Mouse (Mus musculus) ES-Bruce4 (cell line): ENCODE data around the gene Ldlrad1. TPM values are rescaled to one million over a fixed set of nuclear protein-coding genes. Genes with fewer than 3 reads are reported as not detected.

Experiments
- H3K27ac ChIP-seq: 2 replicates; pipeline ENCODE4 v1.5.1; 2012; ENCODE audit warnings: low read length, inconsistent platforms; ENCODE audit not compliant: insufficient read depth
- H3K27me3 ChIP-seq: 2 replicates; pipeline ENCODE4 v1.6.1; 2012; ENCODE audit warnings: mild to moderate bottlenecking, low read length, inconsistent platforms; ENCODE audit not compliant: control insufficient read depth, poor library complexity, insufficient read depth, severe bottlenecking
- H3K36me3 ChIP-seq: 2 replicates; pipeline ENCODE4 v1.6.1; 2012; ENCODE audit warnings: inconsistent platforms, mild to moderate bottlenecking, low read length, moderate library complexity; ENCODE audit not compliant: control insufficient read depth, poor library complexity, insufficient read depth, severe bottlenecking
- H3K4me1 ChIP-seq: one replicate; pipeline ENCODE4 v1.8.1; 2011; ENCODE audit warnings: low read length; ENCODE audit not compliant: control insufficient read depth, insufficient read depth
- H3K4me3 ChIP-seq: 2 replicates; pipeline ENCODE4 v1.5.1; 2011; ENCODE audit warnings: low read depth, mild to moderate bottlenecking, low read length
- H3K9ac ChIP-seq: 2 replicates; pipeline ENCODE4 v1.6.1; 2012; ENCODE audit warnings: low read depth, mild to moderate bottlenecking, inconsistent platforms; ENCODE audit not compliant: poor library complexity, severe bottlenecking
- H3K9me3 ChIP-seq: replicated peaks from 2 replicates; pipeline ENCODE4 v1.6.1; 2012; ENCODE audit warnings: mild to moderate bottlenecking, low read length, inconsistent platforms; ENCODE audit not compliant: control insufficient read depth, poor library complexity, insufficient read depth, severe bottlenecking
- CTCF ChIP-seq: IDR thresholded peaks from one replicate; pipeline ENCODE4 v1.8.1; 2011; ENCODE audit warnings: low read depth, low read length
- EP300 ChIP-seq: IDR thresholded peaks from 2 replicates; pipeline ENCODE4 v1.6.1; 2011; ENCODE audit warnings: low read depth, low read length; ENCODE audit not compliant: insufficient read depth
- POLR2A ChIP-seq: IDR thresholded peaks from one replicate; pipeline ENCODE4 v1.8.1; 2011; ENCODE audit warnings: low read length; ENCODE audit not compliant: insufficient read depth
- polyA plus RNA-seq: library from polyadenylated mRNA; stranded (reverse); fragments of >200 nt; gene quantifications from 2 replicates; pipeline ENCODE4 v1.2.4, GENCODE M21; 2011; ENCODE audit warnings: low read depth; ENCODE audit not compliant: missing spikeins, insufficient read depth, insufficient read length

The Ldlrad1 gene
- polyA plus RNA-seq, 1 experiment: not detected

DNA sequence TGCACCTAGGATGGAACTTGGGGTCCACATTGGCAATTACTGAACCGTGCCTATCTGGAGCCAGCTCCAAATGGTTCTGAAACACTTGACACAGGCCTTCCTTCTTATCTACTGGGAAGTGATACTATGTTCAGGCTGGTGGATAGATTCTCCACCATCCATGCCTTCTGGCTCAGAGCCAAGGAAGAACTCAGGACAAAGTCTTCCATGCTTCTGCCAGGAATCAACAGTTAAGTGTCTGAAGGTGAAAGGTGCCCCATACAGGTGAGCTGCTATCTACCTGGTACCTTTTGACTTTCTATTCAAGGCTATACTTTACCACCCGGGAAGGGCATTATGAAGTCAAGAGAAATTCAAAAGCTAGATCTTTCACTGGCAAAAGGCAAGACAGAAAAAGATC, 29.3 kb downstream of the Ldlrad1 start:
- peaks cover 29% of the 10 kb centered on the region for H3K36me3 ChIP-seq

DNA sequence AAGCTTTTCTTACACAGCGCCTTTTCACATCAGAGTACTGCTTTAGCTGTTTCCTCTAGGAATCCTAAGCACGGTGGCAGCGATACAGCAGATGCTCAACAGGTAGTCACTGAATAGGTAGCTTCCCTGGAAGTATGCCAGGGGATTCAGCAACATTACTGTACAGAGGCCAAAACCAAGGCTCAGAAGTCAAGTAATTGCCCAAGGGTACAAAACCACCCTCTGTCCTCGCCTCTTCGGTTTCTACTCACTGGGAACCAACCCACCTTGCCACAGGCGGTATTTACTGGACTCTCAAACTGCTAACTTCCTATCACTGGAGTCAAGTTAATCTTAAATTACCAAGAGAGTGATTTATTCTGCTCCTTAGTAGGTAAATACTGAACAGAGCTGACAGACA, 31.2 kb downstream of the Ldlrad1 start:
- H3K4me1 ChIP-seq: no peaks in the 10 kb centered on the region
- H3K4me3 ChIP-seq: no peak overlapping the region
- no peak overlapping the region for H3K9ac ChIP-seq
- no peaks in the 10 kb centered on the region for H3K27me3 ChIP-seq
- H3K27ac ChIP-seq: no peak overlapping the region
- peaks cover 23% of the 10 kb centered on the region for H3K36me3 ChIP-seq
- TF ChIP-seq CTCF (no peak), EP300 (no peak), POLR2A (no peak)
- no peaks in the 10 kb centered on the region for H3K9me3 ChIP-seq

More for the DNA sequence above, 29.3 kb downstream of the Ldlrad1 start:
- Histone ChIP-seq H3K27me3 (no peaks in the 10 kb centered on the region), H3K4me1 (no peaks in the 10 kb centered on the region), H3K4me3 (no peak overlapping the region), H3K9ac (no peak overlapping the region), H3K9me3 (no peaks in the 10 kb centered on the region), H3K27ac (no peak overlapping the region)
- no peak for TF ChIP-seq CTCF
- TF ChIP-seq EP300: no peak
- no peak for TF ChIP-seq POLR2A

DNA sequence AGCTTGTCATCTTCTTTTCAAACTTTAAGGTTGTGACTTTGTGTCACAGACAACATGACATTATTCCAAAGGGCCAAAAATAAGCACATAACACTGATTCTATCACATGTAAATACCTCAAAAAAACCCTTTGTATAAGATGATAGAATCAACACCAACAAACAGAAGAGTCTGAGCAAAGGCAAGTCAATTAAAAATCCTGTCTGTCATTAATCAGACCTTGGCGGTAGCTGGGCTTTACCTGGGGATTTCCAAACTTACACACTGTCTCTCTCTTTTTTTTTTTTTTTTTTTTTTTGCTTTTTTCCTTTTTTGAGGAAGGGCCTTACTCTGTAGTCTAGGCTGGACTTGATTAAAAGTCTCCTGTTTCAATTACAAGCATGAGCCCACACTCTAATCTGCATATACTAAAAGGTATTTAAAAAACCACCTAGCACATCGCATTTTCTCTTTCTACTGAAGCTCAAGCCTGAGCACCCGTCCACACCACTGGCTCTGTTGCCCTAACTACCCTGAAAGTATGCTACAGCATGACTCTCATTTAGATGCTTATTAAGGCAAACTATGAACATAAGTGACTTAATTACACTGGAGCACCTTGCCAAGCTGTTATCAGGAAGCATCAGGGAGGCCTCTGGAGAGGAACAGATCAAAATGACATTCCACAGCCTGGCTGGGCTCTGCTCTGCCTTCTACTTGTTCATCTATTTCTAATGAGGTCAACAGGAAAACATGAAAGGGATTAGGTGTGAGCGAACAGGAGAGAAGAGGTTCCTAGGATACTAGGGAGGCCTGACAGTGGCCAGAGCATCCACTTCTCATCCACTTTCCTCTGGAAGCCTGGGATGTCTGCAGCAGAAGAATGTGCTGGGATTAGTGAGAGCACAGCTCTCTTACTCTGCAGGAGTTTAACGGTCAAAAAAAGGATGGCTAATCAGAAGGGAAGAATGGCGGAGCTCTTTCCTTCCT, 34.7 kb downstream of the Ldlrad1 start:
- no peak overlapping the region for H3K4me3 ChIP-seq
- no peak overlapping the region for H3K27ac ChIP-seq
- no peak overlapping the region for H3K9ac ChIP-seq
- H3K36me3 ChIP-seq: peaks cover 22% of the 10 kb centered on the region
- no peaks in the 10 kb centered on the region for H3K9me3 ChIP-seq
- H3K27me3 ChIP-seq: no peaks in the 10 kb centered on the region
- no peaks in the 10 kb centered on the region for H3K4me1 ChIP-seq
- TF ChIP-seq EP300 (no peak), CTCF (no peak), POLR2A (no peak)

DNA sequence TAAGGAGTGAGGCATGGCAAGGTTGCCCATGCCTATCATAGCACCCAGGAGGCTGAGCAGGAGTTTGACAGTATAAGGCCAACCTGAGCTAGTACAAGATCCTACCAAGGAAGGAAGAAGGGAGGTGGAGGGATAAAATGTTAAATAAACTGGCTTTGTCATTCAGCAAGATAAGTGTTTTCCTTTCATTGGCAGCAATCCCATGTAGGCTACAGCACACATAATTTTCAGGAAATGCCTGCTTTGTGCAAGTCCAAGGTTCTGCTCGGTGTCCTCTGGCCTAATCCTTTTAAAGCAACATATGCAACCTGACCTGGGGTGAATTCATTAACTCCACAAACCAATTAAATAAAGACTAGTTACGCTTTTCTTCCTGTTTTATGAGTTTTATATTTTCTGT, 36.4 kb downstream of the Ldlrad1 start:
- Histone ChIP-seq H3K9ac (no peak overlapping the region), H3K4me1 (no peaks in the 10 kb centered on the region), H3K9me3 (no peaks in the 10 kb centered on the region), H3K4me3 (no peak overlapping the region), H3K27ac (no peak overlapping the region), H3K27me3 (no peaks in the 10 kb centered on the region), H3K36me3 (peaks cover 13% of the 10 kb centered on the region)
- TF ChIP-seq CTCF (no peak), POLR2A (no peak), EP300 (no peak)

DNA sequence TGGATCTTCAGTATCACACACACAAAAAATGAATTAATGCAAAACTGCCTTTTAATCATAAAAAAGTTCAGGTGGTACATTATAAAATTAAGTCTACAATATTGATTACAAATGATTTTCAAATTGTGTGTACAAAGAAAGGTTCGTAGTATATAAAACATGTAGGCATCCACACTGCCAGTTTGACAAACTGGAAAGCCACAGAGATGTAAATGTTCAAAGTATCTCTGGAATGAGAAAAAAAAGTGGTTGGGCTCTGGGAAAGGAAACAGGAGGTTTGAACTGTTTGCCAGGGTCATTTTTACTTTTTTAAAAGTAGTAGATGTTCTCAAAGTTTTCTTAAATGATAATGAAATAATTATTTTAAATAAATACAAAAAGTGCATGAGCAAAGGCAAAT, 37.1 kb downstream of the Ldlrad1 start:
- no peaks in the 10 kb centered on the region for H3K27me3 ChIP-seq
- no peaks in the 10 kb centered on the region for H3K4me1 ChIP-seq
- no peak overlapping the region for H3K4me3 ChIP-seq
- no peak overlapping the region for H3K27ac ChIP-seq
- peaks cover 11% of the 10 kb centered on the region for H3K36me3 ChIP-seq
- H3K9ac ChIP-seq: no peak overlapping the region
- H3K9me3 ChIP-seq: no peaks in the 10 kb centered on the region
- TF ChIP-seq POLR2A: no peak
- TF ChIP-seq EP300: no peak
- TF ChIP-seq CTCF: no peak

DNA sequence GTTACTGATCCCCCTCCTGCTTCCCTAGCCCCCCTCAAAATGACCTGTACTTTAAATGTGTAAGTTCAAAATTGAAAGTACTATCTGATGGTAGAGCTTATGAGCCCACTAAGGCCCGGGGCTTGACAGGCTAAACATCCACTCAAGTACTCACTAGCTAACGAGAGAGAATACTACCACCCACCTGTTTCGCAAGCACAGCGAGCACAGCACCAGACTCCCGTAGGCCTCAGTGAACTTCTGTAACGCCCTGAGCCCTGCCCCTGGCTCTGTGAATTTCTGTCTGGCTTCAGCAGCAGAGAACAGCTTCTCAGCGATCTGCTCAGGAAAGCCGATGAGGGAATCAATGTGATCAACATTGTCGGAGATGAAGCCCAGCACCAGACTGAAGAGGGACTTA, 38.1 kb downstream of the Ldlrad1 start:
- no peak for TF ChIP-seq EP300
- no peak for TF ChIP-seq POLR2A
- TF ChIP-seq CTCF: no peak
- H3K4me1 ChIP-seq: peaks cover 2% of the 10 kb centered on the region

More for the DNA sequence above, 38.1 kb downstream of the Ldlrad1 start:
- Histone ChIP-seq H3K9ac (no peak overlapping the region), H3K27ac (no peak overlapping the region), H3K4me3 (no peak overlapping the region), H3K36me3 (peaks cover 9% of the 10 kb centered on the region), H3K9me3 (no peaks in the 10 kb centered on the region), H3K27me3 (no peaks in the 10 kb centered on the region; the same call in 1 of the 2 replicates)
